Mouse (Mus musculus) skeletal muscle tissue, postnatal 0 days (tissue): ENCODE data around the gene Vps11. TPM values are rescaled to one million over a fixed set of nuclear protein-coding genes. Genes with fewer than 3 reads are reported as not detected.

Source experiments
- microRNA-seq, 2 experiments: library from miRNA; unstranded; fragments of <30 nt; microRNA quantifications; one replicate each; pipeline ENCODE4; 2016
- polyA plus RNA-seq: library from polyadenylated mRNA; unstranded; fragments of >200 nt; fragmentation: Nextera tagmentation; extraction: Ambion mirVana; gene quantifications from 2 replicates; pipeline ENCODE4 v1.2.1, GENCODE M21; 2015

Vps11 gene
- polyA plus RNA-seq, result 17.4 and 18.7 TPM in 2 replicates

GRCm38 (mm10) chr9:44361190-44361917 is at the start of gene Vps11:
Gene Vps11, minus strand, starts transcription at chr9:44361670.

DNA sequence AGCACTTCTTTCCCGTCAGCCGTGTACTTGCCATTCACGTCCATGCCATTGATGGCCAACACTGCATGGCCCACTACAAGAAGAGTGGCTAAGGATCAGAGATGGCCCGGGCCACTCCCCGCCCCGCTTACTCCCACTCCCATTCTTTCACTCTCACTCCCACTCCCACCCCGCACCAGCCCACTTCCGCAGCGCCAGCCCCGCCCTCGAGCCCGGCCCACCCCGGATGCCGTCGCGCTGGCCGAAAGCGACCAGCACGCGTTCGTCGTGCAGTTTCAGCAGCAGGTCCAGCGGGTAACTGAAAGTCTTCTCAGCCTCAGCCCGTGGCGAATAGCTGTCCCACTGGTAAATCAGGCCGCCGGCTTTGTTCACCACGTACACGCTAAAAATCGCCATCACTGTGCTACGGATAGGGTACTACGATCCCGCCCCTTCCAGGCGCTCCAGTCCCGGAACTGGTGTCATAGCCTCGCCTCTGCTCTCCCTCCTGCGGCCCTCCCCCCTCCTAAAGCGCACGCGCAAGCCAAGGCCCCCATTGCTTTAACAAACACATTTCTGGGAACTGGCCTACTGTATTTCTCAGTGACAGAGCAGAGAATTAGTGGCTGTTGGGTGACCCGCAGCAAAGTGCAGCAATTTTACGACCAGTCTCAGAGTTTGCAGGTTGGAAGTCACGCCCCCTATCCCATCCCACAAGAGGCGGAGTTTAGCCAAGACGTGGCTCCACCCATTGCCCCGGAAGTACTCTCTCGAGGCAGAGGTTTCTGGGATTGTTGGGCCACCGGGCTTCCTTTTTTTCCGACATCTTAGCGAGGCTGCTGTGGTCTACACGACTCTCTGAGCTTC is 45.7 kb upstream of the Vps11 start, which contains the start of the genes Rps25 and Trappc4:
Gene Rps25 (plus strand): TSS at position 234 of the 846 bp plus-strand sequence.
Gene Trappc4 (minus strand): TSS at position 695 of the 846 bp plus-strand sequence.

DNA sequence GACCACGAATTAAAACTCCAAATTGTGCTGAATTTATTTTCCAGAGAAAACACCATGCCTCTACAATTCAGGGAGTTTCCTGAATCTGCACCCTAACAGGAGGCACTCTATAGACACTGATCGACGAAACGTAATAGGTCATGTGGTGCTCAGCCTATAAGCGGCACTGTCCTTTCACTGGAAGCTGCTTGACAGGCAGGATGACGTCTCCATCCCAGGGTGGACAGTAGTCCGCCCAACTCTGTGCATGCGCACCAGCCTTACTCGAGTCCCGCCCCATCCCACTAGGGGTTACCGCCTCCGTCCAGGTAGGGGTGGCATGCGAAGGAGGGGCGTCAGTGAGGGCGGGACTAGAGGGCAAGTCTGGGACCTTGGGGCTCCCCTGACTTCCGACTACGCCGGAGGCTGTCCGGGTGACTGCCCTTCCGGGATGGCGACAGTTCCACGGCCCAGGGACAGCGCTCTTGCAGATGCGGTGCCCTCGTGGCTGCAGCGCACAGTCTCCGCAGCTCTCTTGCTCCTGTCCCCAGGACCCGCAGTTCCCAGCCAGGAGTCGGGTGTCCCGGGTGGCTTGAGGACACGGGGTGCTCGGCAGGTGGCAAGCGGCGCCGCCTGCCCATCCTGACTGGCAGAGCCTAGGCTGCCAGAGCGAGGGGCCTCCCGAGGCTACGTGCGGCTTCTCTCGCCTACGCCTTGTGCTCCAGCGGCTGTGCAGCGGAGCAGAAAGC is 35.4 kb upstream of the Vps11 start, which contains the start of gene Slc37a4:
Gene Slc37a4 (plus strand): TSS at position 169 of the 728 bp plus-strand sequence.

DNA sequence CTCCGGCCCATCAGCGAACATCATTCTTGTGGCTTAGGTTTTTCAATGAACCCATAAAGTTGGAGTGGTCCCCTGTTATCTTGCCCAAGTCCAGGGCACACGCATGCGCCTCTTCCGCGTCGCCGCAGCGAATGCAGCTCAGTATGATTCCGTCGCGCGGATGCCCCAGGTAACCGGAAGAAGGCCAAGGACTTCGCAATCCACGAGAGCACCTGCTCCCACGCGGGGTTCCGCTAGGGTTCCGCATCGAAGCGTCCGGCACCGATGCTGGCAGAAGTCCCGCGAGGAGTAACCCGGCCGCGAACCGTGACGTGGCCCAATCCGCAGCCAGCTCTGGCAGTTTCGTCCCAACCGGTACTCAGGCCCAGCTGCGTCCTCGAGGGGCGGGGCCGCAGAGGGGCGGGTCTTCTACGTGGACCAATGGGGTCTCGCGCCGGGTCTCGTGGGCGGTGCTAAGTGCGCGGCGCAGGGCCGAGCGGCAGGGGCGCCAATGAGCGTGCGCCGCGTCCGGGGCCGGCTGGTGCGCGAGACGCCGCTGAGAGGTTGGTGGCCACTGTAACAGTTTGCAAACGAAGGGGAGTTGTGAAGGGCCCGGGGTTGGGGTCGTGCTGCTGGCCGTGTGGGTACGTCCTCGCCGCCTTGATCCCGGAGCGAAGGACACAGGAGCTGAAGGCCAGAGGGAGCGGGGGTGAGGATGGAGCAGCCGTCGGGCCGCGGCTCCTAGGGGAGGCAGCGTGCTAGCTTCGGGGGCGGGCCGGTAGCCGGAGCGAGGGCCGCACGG is 17.8 kb upstream of the Vps11 start, which contains the start of gene Hyou1:
Gene Hyou1 (plus strand): TSS at position 437 of the 781 bp plus-strand sequence.

DNA sequence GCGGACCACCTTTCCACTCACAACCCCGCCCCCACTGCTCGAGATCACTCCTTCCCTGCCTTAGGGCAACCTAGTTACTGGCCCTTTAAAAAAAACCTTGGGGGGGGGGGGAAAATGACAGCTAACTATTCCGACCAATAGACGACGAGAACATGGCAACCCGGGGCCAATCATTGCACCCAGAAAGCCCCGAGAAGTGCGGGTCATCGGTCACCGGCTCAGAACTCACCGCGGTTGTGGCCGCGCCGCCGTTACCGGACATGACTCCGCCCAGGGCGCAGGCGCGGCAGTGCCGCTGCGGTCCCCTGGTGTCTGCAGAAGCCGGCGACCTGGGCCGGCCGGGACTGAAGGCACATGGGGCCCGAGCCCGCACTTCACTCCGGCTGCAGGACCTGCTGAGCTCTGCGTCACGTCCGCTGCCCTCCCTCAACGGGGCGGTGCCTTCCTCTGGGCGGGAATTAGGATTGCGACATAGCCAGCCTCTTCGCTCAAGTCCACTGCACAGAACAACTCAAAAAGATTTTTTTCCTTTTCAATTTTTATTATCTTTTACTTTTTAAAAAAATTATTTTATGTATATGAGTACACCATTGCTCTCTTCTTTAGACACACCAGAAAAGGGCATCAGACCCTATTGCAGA is 17.6 kb downstream of the Vps11 start, which contains the start of gene Hmbs:
Gene Hmbs (minus strand): TSS at position 448 of the 641 bp plus-strand sequence.

GRCm38 (mm10) chr9:44334396-44335330 is 26.8 kb downstream of the Vps11 start, which contains the start of gene H2afx:
Gene H2afx, plus strand, starts transcription at chr9:44334694.

DNA sequence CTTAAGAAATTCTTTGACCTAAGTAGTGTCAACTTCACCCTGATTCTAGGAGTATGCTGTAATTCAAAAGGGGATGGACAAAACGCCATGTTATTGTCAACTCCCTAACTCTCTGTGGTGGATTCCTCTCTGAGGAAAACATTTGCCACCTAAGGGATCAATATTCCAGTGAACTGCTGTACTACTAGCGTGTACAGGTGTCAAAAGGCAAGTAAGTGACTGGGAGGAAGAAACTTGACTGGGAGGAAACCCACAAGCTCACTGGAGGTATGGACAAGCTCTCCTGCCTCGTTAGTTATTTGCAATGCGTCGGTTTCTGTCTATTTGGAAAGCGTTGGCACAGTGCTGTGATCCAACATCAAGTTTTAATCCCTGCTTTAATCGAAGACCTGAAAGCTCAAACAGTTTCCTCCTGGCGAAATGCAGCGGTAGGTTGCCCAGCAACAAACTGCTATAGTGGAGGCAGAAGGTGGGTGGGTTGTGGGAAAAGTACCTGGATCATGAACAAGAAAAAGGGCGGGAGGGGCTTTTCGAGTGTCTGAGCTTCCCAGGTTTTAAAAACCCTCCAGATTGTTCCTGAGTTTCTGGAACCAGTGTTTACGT is 35.6 kb downstream of the Vps11 start, which contains the start of gene Dpagt1:
Gene Dpagt1 (plus strand): TSS at position 252 of the 603 bp plus-strand sequence.

GRCm38 (mm10) chr9:44319887-44320798 is 41.3 kb downstream of the Vps11 start, which contains the start of gene C2cd2l:
Gene C2cd2l, minus strand, starts transcription at chr9:44320285.

DNA sequence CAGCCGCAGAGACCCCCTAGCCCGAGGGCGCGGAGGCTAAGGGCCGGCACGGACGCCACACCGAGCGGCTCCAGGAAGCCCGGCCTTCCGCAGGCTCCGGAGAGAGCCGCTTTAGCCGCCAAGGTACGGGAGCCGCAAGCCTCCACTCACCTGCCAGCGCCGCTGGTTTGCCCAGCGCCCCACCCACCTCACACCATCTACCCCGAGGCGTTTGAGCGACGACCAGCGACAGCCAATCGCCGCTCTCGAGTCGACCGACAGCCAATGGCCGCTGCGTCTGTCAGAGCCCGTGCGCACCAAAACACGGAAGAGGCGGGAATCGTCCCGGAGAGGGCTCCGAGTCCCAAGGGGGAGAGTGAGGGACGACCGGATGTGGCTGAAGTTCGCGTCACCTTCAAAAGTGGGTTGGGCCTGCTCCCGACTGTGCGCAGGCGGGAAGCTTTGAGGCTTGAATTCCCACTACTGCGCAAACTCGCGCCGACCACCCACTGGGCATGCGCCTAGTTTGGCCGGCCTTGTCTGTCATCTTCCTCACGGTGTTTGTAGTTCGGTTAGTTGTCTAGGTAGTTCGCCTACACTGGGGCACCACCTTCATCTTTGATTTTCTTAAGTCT is 55.9 kb downstream of the Vps11 start, which contains the start of gene Hinfp:
Gene Hinfp (minus strand): TSS at position 206 of the 614 bp plus-strand sequence.

Small RNA genes lying within 50 kb of the gene (microRNA-seq; reads per million reads assigned to microRNA genes)
- 0 reads per million in 2 experiments for gene Gm44335
- gene Mir7085, result 0 to 0.41 reads per million in 2 experiments

Other genes starting within 250 kb of the Vps11 start
- 0.21 TPM in 1 of 2 replicates, not detected in the other for gene Gm49380, start 248.2 kb downstream of the Vps11 start, polyA plus RNA-seq
- 15.9 and 18.6 TPM in 2 replicates for gene Rnf26, start 248.2 kb downstream of the Vps11 start, polyA plus RNA-seq
- gene Mcam, start 227.2 kb downstream of the Vps11 start, polyA plus RNA-seq, result 42.7 and 51.8 TPM in 2 replicates
- 4.2 and 5.2 TPM in 2 replicates for gene Cbl, start 127.6 kb downstream of the Vps11 start, polyA plus RNA-seq
- gene Ccdc153, start 121.0 kb downstream of the Vps11 start, polyA plus RNA-seq, result not detected in 2 replicates
- gene Pdzd3, start 110.2 kb downstream of the Vps11 start, polyA plus RNA-seq, result not detected in 2 replicates
- 10.4 and 10.9 TPM in 2 replicates for gene Nlrx1, start 93.1 kb downstream of the Vps11 start, polyA plus RNA-seq
- 0.38 and 0.58 TPM in 2 replicates for gene Abcg4, start 73.1 kb downstream of the Vps11 start, polyA plus RNA-seq
- 7.5 and 7.7 TPM in 2 replicates for gene Hinfp, start 56.0 kb downstream of the Vps11 start, polyA plus RNA-seq
- 3.5 and 6.5 TPM in 2 replicates for gene C2cd2l, start 41.4 kb downstream of the Vps11 start, polyA plus RNA-seq
- 19.2 and 20.1 TPM in 2 replicates for gene Dpagt1, start 35.7 kb downstream of the Vps11 start, polyA plus RNA-seq
- gene H2afx, start 27.0 kb downstream of the Vps11 start, polyA plus RNA-seq, result 55.3 and 61.5 TPM in 2 replicates
- 44.7 and 48.8 TPM in 2 replicates for gene Hmbs, start 17.4 kb downstream of the Vps11 start, polyA plus RNA-seq
- gene Hyou1, start 17.8 kb upstream of the Vps11 start, polyA plus RNA-seq, result 5.4 and 5.8 TPM in 2 replicates
- gene Slc37a4, start 35.2 kb upstream of the Vps11 start, polyA plus RNA-seq, result 57.2 and 57.6 TPM in 2 replicates
- gene Rps25, start 45.5 kb upstream of the Vps11 start, polyA plus RNA-seq, result 1,824 and 1,924 TPM in 2 replicates
- 70.1 and 75.2 TPM in 2 replicates for gene Trappc4, start 45.9 kb upstream of the Vps11 start, polyA plus RNA-seq
- 14.7 and 17.9 TPM in 2 replicates for gene Ccdc84, start 56.9 kb upstream of the Vps11 start, polyA plus RNA-seq
- gene Foxr1, start 79.5 kb upstream of the Vps11 start, polyA plus RNA-seq, result not detected in 2 replicates
- 0.16 and 0.22 TPM in 2 replicates for gene Upk2, start 93.3 kb upstream of the Vps11 start, polyA plus RNA-seq
- gene Bcl9l, start 121.2 kb upstream of the Vps11 start, polyA plus RNA-seq, result 13.3 and 14.9 TPM in 2 replicates
- gene Cxcr5, start 200.2 kb upstream of the Vps11 start, polyA plus RNA-seq, result 0.12 and 0.13 TPM in 2 replicates
- 8.9 and 9.1 TPM in 2 replicates for gene Ddx6, start 243.2 kb upstream of the Vps11 start, polyA plus RNA-seq